Mouse (Mus musculus) thymus, adult 2 months (tissue): Measurements from ENCODE around the gene Ak5. TPM values are rescaled to one million over a fixed set of nuclear protein-coding genes. Genes with fewer than 3 reads are reported as not detected.

Experiments used
- DNase-seq: peaks from one replicate; pipeline ENCODE4 v3.0.0; 2021
- H3K27ac ChIP-seq: fragments of 200-500 bp; 2 replicates; pipeline ENCODE4 v1.5.1; 2012; ENCODE audit warnings: low read length, control low read depth; ENCODE audit not compliant: control insufficient read depth, insufficient read depth
- H3K27me3 ChIP-seq: fragments of 200-500 bp; 2 replicates; pipeline ENCODE4 v1.6.1; 2012; ENCODE audit warnings: mild to moderate bottlenecking, low read length, moderate library complexity, mixed read lengths; ENCODE audit not compliant: control insufficient read depth, insufficient read depth
- H3K36me3 ChIP-seq: fragments of 200-500 bp; 2 replicates; pipeline ENCODE4 v1.6.1; 2012; ENCODE audit warnings: mild to moderate bottlenecking, low read length, moderate library complexity; ENCODE audit not compliant: control insufficient read depth, insufficient read depth
- H3K4me1 ChIP-seq: fragments of 200-500 bp; replicated peaks from 2 replicates; pipeline ENCODE4 v1.6.1; 2012; ENCODE audit warnings: low read length; ENCODE audit not compliant: control insufficient read depth, insufficient read depth
- H3K4me3 ChIP-seq: fragments of 200-500 bp; 2 replicates; pipeline ENCODE4 v1.5.1; 2012; ENCODE audit warnings: mild to moderate bottlenecking, low read length, control low read depth, moderate library complexity; ENCODE audit not compliant: control insufficient read depth, insufficient read depth
- CTCF ChIP-seq: fragments of 200-500 bp; IDR thresholded peaks from 2 replicates; pipeline ENCODE4 v1.5.1; 2012; ENCODE audit warnings: mild to moderate bottlenecking, control low read depth, low read length, moderate library complexity, borderline replicate concordance; ENCODE audit not compliant: control insufficient read depth, poor library complexity, insufficient read depth; ENCODE audit errors: extremely low read depth
- POLR2A ChIP-seq: fragments of 200-500 bp; IDR thresholded peaks from 2 replicates; pipeline ENCODE4 v1.6.1; 2012; ENCODE audit warnings: mild to moderate bottlenecking, low read length, control low read depth, moderate library complexity; ENCODE audit not compliant: control insufficient read depth, poor library complexity, insufficient read depth; ENCODE audit errors: extremely low read depth
- WGBS: fragments of 180-500 bp; shearing (Covaris S2); methylation state at CpG from one replicate; pipeline ENCODE4 v1.1.7; 2018; 5-methylcytosine and 5-hydroxymethylcytosine counted together
- polyA plus RNA-seq: library from polyadenylated mRNA; depleted of rRNA; stranded (reverse); fragments of >200 nt; gene quantifications from 2 replicates; pipeline ENCODE4 v1.2.3, GENCODE M21; 2012

Ak5 gene
- polyA plus RNA-seq, 1 experiment = 0.61 TPM

DNA sequence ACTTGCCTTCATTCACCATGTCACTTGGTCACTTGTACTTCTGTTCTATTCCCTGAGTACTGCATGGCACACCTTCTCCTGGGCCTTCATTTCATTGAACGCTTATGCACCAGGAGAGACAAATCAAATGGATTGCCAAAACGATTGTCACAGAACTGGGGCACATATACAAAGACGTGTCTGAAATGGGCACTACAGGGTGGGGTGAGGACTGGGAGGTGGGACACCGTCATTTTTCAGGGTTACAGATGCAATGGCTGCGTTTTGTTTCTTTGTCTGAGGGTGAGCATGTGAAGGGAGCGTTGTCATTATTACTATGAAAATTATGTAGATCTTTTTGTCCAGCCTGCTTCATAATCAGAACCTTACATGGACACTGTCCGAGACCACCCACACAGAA is 90.4 kb downstream of the Ak5 start:
- WGBS = 95% methylated on average over 7 of the region's 7 CpGs
- Histone ChIP-seq H3K4me1 (no peaks in the 10 kb centered on the region), H3K36me3 (no peaks in the 10 kb centered on the region), H3K27me3 (no peaks in the 10 kb centered on the region), H3K4me3 (no peak overlapping the region), H3K27ac (no peak overlapping the region)
- no peak for DNase-seq
- TF ChIP-seq POLR2A (no peak), CTCF (no peak)

DNA sequence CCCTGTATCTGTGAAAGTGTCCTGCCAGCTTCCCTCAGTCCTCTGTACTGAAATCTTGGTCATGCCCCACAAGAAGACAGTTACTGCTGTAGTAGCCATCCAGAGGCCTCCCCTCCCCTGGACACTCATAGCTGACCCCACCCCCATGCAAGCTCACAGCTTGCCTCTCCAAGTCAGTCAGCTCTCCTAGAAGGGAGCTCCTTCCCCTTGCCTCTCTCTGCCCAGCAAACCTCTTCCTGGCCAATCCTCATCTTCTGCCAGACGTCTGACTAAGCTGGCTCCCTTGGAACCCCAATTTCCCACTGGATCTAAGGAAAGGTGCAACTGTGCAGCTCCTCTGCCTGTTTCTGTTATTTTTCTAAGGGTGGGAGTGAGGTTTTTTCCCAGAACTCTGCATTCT is 90.9 kb downstream of the Ak5 start:
- H3K4me1 ChIP-seq = no peaks in the 10 kb centered on the region
- H3K36me3 ChIP-seq = no peaks in the 10 kb centered on the region
- H3K27me3 ChIP-seq = no peaks in the 10 kb centered on the region
- no peak overlapping the region for H3K27ac ChIP-seq
- no peak overlapping the region for H3K4me3 ChIP-seq
- 78% methylated on average over 1 of the region's 1 CpGs for WGBS
- DNase-seq = no peak
- TF ChIP-seq CTCF = no peak
- no peak for TF ChIP-seq POLR2A

DNA sequence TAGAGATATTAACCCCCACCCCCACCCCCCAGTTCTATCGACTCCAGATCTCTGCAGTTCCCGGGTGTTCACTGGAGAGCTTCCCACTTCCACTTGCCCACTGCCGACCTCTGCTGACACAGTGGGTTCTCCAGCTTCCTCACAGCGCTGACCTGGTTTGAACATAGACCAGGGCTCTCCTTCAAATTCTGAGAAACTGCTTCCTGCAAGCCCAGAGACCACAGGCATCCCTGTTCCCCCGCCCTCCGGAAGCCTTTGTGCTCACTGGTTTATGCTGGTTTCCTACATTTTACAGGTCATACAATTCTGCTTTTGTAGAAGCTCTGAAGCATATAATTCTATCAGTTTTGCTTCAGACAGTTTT is 98.9 kb downstream of the Ak5 start:
- peaks cover 4% of the 10 kb centered on the region for H3K4me1 ChIP-seq
- H3K27ac ChIP-seq = no peak overlapping the region
- 4% methylated on average over 6 of the region's 6 CpGs for WGBS
- no peak overlapping the region for H3K4me3 ChIP-seq
- TF ChIP-seq CTCF (no peak), POLR2A (no peak)
- no peaks in the 10 kb centered on the region for H3K27me3 ChIP-seq
- no peaks in the 10 kb centered on the region for H3K36me3 ChIP-seq
- DNase-seq = peak; percentile 32

- no peak overlapping the region for H3K4me3 ChIP-seq
- no peak for DNase-seq
- TF ChIP-seq POLR2A = no peak
- TF ChIP-seq CTCF = no peak
- H3K4me1 ChIP-seq = peaks cover 4% of the 10 kb centered on the region
- 64% methylated on average over 9 of the region's 9 CpGs for WGBS
- no peaks in the 10 kb centered on the region for H3K36me3 ChIP-seq
- H3K27me3 ChIP-seq = no peaks in the 10 kb centered on the region
- H3K27ac ChIP-seq = no peak overlapping the region
Observed at GRCm38 (mm10) chr3:152568455-152569241, 99.5 kb downstream of the Ak5 start.

- H3K36me3 ChIP-seq = no peaks in the 10 kb centered on the region
- no peak for DNase-seq
- no peak overlapping the region for H3K27ac ChIP-seq
Observed at GRCm38 (mm10) chr3:152564516-152565113, 103.5 kb downstream of the Ak5 start.

GRCm38 (mm10) chr3:152563833-152564232 is 104.3 kb downstream of the Ak5 start:
- no peak overlapping the region for H3K27ac ChIP-seq
- no peaks in the 10 kb centered on the region for H3K36me3 ChIP-seq
- TF ChIP-seq POLR2A (no peak), CTCF (no peak)
- H3K27me3 ChIP-seq = no peaks in the 10 kb centered on the region
- H3K4me1 ChIP-seq = no peaks in the 10 kb centered on the region
- no peak overlapping the region for H3K4me3 ChIP-seq
- no peak for DNase-seq

More at GRCm38 (mm10) chr3:152564516-152565113, 103.5 kb downstream of the Ak5 start:
- Histone ChIP-seq H3K4me3 (no peak overlapping the region), H3K27me3 (no peaks in the 10 kb centered on the region), H3K4me1 (peaks cover 4% of the 10 kb centered on the region)
- WGBS = 50% methylated on average over 6 of the region's 6 CpGs
- no peak for TF ChIP-seq POLR2A
- TF ChIP-seq CTCF = no peak

DNA sequence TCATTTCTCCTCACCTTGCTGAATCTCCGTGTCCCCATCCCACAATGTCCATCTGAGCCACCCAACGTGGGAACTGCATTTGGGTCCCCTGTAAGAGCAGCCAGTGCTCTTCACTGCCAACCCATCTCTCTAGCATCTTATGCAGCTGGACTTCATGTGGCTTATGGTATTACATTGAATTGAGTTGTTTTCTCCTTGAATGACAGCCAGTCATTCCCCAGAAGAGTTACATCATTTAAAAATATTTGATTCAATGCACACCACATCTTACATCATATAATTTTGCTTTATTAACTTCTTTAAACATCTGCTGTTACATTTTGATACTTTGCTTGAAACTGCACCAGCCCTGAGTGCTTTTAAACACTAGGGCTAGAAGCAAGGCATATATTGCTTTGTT is 106.5 kb downstream of the Ak5 start:
- Histone ChIP-seq H3K4me1 (no peaks in the 10 kb centered on the region), H3K36me3 (no peaks in the 10 kb centered on the region), H3K27me3 (no peaks in the 10 kb centered on the region), H3K4me3 (no peak overlapping the region), H3K27ac (no peak overlapping the region)
- 86% methylated on average over 2 of the region's 2 CpGs for WGBS
- no peak for TF ChIP-seq POLR2A
- no peak for TF ChIP-seq CTCF
- no peak for DNase-seq
